Mouse (Mus musculus): ENCODE results near the gene Pgp.
A peak's percentile ranks its signal among the peaks of the same experiment; 100 is the strongest.

The Pgp gene

DNA sequence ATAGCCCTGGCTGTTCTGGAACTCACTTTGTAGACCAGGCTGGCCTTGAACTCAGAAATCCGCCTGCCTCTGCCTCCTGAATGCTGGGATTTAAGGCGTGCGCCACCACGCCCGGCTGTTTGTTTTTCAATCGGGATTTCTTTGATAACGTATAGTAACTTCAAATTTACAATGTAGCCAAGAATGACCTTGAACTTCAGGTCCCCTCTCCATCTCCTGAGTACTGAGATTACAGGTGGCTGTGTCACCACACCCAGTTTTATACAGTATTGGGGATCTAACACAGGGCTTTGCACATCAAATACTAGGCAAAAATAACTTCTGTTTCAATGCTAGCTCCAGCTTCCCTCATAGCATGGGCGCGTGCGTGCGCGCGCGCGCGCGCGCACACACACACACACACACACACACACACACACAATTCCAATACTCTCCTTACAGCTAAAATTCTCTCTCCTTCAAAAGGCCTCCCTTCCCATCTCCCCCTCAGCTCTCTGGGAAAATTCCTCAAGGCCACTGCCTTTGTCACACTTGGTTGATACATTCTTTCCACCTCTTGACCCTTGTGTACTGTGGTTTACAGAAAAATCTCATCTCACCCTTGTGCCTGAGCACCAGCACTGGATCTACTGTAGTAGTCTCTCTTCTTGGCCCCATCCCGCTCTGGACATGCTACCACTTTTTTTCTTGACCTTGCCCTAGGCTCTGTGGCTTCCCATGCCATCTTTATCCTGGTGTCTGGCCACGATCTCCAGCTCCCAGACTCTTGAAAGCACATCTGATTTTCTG lies 11.0 kb downstream of the Pgp start:
- no peak for DNase-seq (ENCODE audit: low spot score in 2 of 2)

DNA sequence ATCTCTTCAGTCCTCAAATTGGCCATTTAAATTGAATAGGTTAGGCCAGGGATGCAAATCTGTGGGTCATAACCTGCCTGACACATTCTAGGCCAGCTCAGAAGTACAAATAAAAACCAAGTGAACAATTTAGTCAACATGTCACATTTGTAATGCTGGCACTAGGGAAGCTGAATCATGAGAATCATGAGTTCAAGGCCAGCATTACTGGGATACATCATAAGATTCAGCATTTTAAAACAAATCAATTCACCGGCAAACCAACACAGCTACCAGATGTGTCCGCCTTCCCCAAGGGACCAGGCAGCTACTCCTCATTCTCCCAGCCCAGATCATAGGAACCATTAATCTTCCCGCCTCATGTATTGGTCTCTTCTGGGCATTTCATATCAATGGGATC lies 13.3 kb downstream of the Pgp start:
- DNase-seq (ENCODE audit: low spot score in 2 of 2): no peak

DNA sequence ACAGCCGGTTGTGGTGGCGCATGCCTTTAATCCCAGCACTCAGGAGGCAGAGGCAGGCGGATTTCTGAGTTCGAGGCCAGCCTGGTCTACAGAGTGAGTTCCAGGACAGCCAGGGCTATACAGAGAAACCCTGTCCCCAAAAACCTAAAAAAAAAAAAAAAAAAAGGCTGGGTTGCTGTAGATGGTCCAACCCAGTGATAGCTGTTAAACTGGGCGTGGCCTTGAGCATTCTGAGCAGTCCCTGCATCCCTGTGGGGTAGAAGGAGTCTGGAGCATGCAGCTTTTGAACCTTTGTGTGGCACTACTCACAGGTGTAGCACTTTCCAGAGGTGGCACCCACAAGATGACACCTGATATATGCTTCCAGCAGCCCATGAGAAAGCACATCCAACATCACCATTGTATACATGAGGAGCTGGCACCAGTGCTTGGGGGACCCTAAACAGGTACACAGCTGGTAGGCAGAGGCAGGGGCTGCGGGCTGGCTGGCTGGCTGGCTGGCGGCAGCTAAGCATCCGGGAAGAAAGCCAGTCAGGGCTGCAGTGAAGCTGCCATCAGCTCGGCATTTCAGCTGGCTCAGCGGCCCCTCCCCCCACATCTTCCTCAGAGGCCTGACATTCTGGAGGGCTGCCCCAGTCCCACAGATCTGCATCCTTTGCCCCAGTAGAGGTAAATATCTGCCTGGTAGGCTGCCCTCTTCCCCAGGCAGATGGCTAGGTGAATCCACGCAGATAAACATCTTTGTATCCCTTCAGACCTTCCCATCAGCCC lies 15.1 kb downstream of the Pgp start:
- DNase-seq (ENCODE audit: low spot score in 2 of 2): no peak

GRCm38 (mm10) chr17:24488186-24488661 lies 18.0 kb downstream of the Pgp start, which contains the start of gene Caskin1:
Caskin1 (plus strand) TSS chr17:24488601.
- DNase-seq (ENCODE audit: low spot score in 2 of 2): no peak

DNA sequence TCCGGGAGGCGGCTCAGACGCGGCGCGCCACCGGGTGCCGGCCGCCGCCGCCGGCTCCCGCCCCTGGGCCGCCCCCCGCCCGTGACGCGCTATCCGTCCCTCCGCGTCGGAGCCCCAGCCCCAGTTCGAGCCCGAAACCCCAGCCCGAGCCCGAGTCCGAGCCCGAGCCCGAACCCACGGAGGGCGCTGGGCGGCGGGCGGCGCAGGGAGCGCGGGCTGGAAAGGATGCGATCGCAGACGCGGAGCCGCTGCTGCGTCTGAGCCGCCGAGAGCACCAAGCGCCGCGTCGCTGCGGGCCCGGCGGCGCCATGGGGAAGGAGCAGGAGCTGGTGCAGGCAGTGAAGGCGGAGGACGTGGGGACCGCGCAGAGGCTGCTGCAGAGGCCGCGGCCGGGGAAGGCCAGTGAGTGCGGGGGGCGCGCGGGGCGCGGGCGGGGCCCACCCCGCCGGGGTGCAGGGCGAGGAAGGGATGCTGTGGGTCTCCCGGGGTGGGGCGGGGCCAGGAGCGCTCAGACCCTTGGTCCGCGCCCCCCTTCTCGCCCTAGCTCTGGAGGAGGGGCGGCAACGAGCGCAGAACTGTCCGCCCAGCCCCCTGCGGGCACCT lies 18.6 kb downstream of the Pgp start:
- no peak for DNase-seq (ENCODE audit: low spot score in 2 of 2)

DNA sequence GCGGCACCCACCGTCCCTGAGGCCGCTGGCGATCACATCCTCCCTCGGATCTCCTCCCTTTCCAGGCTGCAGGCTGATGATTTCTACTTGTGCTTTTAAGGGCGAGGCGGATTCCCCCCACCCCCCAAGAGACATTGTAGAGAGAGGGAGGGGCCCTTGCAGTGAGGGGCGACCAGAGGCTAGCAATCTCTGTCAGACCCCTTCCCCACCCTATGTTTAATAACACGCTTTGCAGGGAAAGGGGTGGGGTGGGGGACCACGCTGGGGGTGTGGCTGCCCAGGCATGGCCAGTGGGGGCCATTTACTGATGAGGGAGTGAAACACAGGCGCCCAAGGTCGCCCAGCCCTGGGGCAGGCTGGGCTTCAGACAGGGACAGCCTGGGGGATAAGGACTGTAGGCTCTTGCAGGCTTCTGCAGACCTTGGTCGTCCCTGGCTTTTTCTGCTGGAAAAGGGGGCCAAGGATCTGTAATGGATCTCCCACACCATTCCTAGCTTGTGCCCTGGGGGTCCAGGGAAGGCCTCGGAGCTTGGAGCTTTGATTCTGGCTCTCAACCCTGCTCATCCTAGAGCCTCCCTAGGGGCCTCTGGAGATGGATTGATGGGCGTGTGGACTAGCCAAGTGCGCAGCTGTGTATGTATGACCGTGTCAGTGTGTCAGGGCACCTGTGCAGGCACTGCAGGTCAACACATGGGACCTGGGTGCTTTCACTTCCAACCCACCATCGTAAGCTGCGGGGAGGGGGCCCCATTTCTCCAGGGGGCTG lies 19.3 kb downstream of the Pgp start:
- no peak for DNase-seq (ENCODE audit: low spot score in 2 of 2)

GRCm38 (mm10) chr17:24490399-24490798 lies 20.2 kb downstream of the Pgp start:
- DNase-seq (ENCODE audit: low spot score in 2 of 2): no peak

GRCm38 (mm10) chr17:24494627-24495335 lies 24.6 kb downstream of the Pgp start:
- DNase-seq (ENCODE audit: low spot score in 2 of 2): no peak

- no peak for DNase-seq (ENCODE audit: low spot score in 2 of 2)
These were observed 25.3 kb downstream of the Pgp start for GRCm38 (mm10) chr17:24495443-24495842.

GRCm38 (mm10) chr17:24496026-24496425 lies 25.8 kb downstream of the Pgp start:
- no peak for DNase-seq (ENCODE audit: low spot score in 2 of 2)

DNA sequence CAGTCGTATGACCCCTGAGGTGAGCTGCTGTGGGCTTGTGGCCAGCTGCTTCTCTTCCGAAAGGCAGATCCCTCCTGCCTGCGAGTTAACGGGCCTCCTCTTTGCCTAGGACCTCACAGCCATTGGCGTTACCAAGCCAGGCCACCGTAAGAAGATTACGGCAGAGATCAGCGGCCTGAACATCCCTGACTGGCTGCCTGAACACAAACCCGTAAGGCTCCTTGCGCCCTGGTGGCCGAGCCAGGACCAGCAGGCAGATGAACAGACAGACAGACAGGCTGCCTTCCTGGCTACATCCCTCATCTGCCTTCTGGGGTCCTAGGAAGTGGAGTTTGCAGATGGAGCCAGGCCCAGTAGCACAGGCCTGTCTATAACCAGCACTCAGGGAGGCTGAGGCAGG lies 32.0 kb downstream of the Pgp start:
- DNase-seq (ENCODE audit: low spot score in 2 of 2): no peak

- DNase-seq (ENCODE audit: low spot score in 2 of 2): no peak
These were observed 33.9 kb downstream of the Pgp start for GRCm38 (mm10) chr17:24504085-24504484.

- DNase-seq (ENCODE audit: low spot score in 2 of 2): no peak
These were observed 35.2 kb downstream of the Pgp start for GRCm38 (mm10) chr17:24505286-24505955.

- DNase-seq (ENCODE audit: low spot score in 2 of 2): peak in 1 of 2 experiments; percentile 32
These were observed 36.3 kb downstream of the Pgp start for GRCm38 (mm10) chr17:24506332-24507070.

DNA sequence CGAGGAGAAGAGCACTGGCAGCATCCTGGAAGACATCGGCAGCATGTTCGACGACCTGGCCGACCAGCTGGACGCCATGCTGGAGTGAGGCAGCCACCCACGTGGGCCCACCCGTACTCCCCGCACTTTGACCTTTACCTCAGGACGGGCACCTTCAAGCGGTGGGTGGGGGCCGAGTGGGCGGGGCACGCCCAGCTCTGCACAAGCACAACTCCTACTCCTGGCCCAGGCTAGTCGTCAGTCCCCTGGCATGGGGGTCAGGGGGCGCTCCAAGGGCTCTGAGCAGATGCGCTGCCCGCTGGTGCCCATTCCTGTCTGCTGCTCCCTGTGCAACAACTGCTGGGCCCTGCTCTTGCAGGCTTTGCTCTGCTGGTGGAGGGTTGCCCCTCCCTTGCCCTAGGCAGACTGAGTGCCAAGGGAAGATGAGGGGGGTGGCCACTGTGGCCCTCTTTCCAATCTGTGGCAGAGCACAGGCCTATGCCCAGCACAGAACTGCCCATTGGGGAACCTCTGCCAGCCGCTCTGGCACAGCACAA lies 37.0 kb downstream of the Pgp start:
- DNase-seq (ENCODE audit: low spot score in 2 of 2): no peak

GRCm38 (mm10) chr17:24507806-24508460 lies 37.7 kb downstream of the Pgp start:
- no peak for DNase-seq (ENCODE audit: low spot score in 2 of 2)

- peak in 1 of 2 experiments; percentile 66 for DNase-seq (ENCODE audit: low spot score in 2 of 2)
These were observed 43.4 kb downstream of the Pgp start for GRCm38 (mm10) chr17:24513609-24514008.

GRCm38 (mm10) chr17:24514270-24515257 lies 44.4 kb downstream of the Pgp start:
- DNase-seq (ENCODE audit: low spot score in 2 of 2): no peak

All from frontal cortex, postnatal 25 days (tissue).